Mouse (Mus musculus): ENCODE measurements at regions not wholly inside any gene's neighbourhood (a gene's known extent, or its start where the extent isn't known, plus 50 kb on each side); places are given as distances from the start of the nearest gene placed in this dataset.

- DNase-seq: no peak
Observed at GRCm38 (mm10) chr6:111621684-111622480, 651.7 kb upstream of the Lmcd1 start.

GRCm38 (mm10) chr6:111622481-111623139, 650.9 kb upstream of the Lmcd1 start:
- no peak for DNase-seq

DNA sequence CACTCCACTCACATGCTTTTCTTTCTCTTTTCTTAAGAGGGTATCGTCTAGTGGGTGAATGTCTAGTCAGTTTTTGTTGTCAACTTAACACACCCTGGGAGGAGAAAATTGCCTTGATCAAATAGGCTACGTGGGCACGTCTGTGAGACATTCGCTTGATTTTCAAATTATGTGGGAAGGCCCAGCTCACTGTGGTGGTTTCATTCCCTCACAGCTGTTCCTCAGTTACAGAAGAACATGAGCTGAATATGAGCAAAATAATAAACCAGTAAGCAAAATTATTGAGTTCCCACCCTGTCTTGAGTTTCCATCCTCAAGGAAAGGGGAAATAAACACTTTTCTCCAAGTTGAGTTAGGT, 650.4 kb upstream of the Lmcd1 start:
- no peak for DNase-seq

- no peak for DNase-seq
Observed at GRCm38 (mm10) chr6:111625501-111625900, 648.1 kb upstream of the Lmcd1 start.

DNA sequence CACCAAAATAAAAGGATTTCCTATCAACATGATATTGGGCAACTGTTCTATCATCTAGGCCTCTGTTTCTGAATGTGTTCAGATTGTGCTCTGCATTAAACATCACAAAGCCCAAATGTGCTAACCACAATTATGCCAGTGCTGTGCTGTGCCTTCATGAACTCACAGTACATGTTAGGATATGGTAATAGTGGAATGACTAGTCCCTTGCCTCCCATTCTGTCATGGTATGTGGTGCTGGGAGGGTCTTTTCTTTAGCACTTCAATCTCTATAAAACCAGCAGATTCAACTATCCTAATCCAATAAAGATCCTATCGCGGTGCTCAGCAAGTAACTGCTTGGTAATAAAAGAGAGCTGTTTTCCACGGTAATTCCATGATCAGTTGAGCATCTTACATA, 620.8 kb upstream of the Lmcd1 start:
- DNase-seq: no peak

GRCm38 (mm10) chr6:111659957-111660356, 613.6 kb upstream of the Lmcd1 start:
- DNase-seq: no peak

GRCm38 (mm10) chr6:111664603-111665002, 609.0 kb upstream of the Lmcd1 start:
- no peak for DNase-seq

DNA sequence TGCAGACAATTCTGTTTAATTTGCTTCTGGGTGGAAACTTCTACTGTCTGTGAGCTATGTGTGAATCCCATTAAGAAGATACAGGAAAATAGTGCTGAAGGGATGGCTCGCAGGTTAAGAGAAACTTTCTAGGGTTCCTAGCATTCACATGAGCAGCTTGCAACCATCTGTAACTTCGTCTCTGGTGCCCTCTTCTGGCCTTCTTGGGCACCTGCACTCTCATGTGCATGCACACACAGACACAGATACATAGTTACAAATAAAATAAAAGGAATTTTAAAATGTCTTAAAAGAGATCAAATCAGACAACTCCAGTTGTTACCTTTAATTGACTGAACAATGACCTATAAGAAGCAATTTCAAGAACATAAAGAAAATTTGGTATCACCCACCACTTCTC, 588.6 kb upstream of the Lmcd1 start:
- no peak for DNase-seq

- DNase-seq: no peak
Observed at GRCm38 (mm10) chr6:111702864-111703263, 570.7 kb upstream of the Lmcd1 start.

GRCm38 (mm10) chr6:111708277-111708676, 565.3 kb upstream of the Lmcd1 start:
- DNase-seq: no peak

GRCm38 (mm10) chr6:111725969-111726368, 547.6 kb upstream of the Lmcd1 start:
- DNase-seq: no peak

DNA sequence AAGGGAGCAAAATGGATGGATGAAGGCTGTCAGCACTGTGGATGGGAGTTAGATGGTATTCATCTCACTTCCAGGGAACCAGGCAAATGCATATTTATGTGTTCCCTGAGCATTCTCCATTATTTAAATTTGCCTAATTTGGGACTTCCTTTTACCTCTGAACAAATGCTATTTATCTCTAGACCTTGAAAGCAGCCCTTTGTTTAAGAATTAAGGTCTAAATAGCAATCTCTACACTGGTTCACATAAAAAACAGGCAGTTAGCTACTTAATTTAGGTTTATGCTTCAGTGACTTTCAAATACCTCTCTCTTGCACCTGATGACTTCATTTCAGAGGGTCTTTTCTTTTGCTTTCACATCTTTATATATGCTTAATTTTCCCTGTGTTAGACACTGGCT, 543.2 kb upstream of the Lmcd1 start:
- DNase-seq: no peak

DNA sequence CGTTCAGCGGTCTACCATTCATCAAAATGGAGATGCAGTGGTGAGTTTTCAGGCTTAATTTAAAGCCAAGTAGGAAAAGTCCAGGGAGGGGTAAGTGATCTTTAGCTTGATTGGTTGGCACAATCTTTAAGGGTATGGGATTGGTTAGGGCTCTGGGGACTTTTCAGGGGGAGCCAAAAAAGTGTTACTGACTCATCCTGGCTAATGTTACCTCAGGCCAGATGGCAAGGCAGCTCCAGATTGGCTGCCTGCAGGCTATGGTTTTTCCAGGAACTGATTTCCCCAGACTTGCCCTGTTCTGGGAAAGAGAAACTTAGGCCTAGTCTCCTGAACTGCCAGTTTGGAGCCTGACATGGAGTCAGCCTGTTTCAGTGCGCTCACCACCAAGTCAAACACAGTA, 539.6 kb upstream of the Lmcd1 start:
- no peak for DNase-seq

DNA sequence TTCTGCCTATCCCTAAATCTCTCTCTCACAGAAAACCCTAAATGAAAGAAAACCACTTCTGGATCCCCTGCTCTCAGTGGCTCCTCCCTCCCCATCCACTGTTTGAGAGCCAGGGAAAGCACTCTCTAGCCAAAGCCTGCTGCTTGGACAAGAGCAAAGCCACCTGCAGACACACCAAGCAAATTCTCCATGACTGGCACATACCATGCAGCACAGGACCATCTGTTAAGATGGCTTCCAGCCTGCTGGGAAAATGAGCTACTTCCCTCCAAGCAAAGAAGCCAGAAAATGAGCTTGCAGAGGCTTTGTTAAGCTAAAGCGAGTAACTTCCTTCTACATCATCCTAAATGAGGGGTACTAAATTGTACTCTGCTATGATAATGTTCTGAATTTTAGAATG, 534.6 kb upstream of the Lmcd1 start:
- DNase-seq: no peak

DNA sequence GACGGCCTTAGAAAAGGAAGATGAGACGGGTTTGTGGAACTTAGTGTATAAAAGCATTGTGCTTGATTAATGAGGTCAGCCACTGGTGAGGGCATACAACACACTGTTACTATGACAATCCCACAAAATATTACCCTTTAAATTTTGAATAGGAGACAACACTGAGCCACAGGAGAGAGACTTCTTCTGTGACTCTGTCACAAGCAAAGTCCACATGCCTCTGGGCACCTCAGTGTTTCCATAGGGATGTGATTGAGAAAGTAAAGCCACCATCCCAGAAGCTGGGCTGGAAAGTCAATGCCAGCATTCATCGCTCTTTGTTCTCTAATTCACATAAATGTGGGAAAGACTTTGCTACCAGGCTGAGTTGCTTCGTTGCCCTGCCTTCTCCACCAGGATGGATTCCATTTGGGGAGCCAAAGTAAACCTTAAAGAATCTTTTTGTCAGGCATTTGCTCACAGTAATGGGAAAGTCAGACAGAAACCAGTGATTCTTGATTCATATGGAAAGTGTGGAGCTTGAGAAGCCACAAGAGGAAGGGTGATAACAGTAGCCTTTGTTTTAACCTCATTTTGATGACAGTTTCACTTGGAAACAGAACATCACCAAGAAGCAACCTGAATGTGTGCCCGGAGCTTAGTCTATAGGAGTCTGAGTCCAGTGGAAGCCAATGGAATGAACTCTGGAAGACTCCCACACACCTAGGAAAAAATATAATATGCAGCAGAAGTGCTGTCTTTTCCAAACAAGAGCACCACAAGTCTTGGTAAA, 491.7 kb upstream of the Lmcd1 start:
- DNase-seq: no peak

DNA sequence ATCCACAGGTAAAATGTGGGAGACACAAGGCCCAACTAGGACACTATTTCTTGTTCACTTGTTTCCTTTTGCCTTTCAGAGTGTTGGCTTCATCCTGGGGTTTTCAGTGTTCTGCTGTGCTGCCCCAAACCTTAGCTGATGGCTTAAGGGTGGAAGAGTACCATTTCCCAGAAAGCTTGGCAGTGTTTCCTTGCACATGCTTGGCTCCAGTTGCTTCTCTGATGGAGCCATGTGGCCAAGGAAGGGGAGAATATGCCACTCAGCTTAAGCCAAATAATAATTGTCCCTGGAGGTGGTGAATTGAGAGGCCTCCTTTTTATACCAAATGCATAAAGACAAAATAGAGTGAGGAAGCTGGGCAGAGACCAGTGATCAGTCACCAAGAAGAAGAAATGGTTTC, 464.9 kb upstream of the Lmcd1 start:
- no peak for DNase-seq

GRCm38 (mm10) chr6:111813982-111814603, 459.5 kb upstream of the Lmcd1 start:
- no peak for DNase-seq

GRCm38 (mm10) chr6:111815150-111815549, 458.4 kb upstream of the Lmcd1 start:
- no peak for DNase-seq

- DNase-seq: no peak
Observed at GRCm38 (mm10) chr6:111820265-111820664, 453.3 kb upstream of the Lmcd1 start.

GRCm38 (mm10) chr6:111844321-111844835, 429.2 kb upstream of the Lmcd1 start:
- no peak for DNase-seq

DNA sequence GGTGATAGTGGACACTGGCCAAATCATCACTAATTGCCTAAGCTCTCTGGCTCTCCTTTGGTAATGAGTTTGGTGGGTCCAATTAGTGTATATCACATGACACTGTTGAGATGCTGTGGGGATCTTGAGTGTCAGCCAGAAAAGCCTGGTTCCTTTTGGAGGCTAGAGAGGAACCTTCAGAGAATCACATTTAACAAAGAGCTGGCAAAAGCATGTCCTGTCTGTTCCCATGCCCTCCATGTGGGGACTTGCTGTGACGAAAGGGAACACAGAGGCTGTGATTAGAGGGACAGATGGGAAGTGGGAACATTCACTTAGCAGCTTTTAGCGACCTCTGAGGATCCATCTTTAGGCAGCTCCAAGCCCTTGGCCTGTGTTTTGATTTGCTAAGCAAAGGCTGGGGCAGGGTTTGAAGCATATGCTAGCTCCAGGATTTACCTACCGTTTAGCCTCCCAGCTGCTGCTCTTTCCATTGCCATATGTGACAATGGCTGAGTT, 407.4 kb upstream of the Lmcd1 start:
- DNase-seq: no peak

GRCm38 (mm10) chr6:111882557-111882956, 391.0 kb upstream of the Lmcd1 start:
- DNase-seq: no peak

DNA sequence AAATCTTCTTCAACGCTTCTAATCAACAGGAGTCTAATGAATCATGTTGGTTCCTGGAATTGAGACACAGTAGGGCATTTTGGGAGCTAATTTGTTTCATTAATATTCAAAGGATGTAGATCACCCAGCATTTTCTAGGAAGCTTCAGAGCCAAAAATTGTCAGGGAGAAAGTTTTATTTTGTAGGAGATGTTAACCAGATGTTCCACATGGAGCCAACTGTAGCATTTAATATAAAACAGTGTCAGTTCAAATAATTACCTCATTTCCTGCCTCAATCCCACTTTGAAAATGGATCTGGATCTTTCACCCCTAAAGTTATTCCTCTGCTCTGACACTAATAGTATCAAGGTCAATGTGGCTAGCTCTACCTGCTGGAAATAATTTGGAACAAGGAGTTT, 389.6 kb upstream of the Lmcd1 start:
- no peak for DNase-seq
